Mouse (Mus musculus): ENCODE results near the gene Mtfmt. TPM values are rescaled to one million over a fixed set of nuclear protein-coding genes. Genes with fewer than 3 reads are reported as not detected.

The Mtfmt gene
- polyA plus RNA-seq, 1 experiment from 2014 or later, result 15.0 TPM

GRCm38 (mm10) chr9:65399934-65400333, 35.6 kb upstream of the Mtfmt start:
- H3K9me3 ChIP-seq (replicated peaks; ENCODE audit: control insufficient read depth, low read length), result no peaks in the 10 kb centered on the region
- H3K36me3 ChIP-seq (ENCODE audit: control insufficient read depth, insufficient read depth), result no peaks in the 10 kb centered on the region
- no peak overlapping the region for H3K9ac ChIP-seq (ENCODE audit: low read length)
- H3K27me3 ChIP-seq (ENCODE audit: control insufficient read depth, insufficient read depth, low read length), result no peaks in the 10 kb centered on the region
- no peak for ATAC-seq (replicated peaks; ENCODE audit: extremely low read depth, insufficient read depth, low FRiP score)
- H3K27ac ChIP-seq (ENCODE audit: low read length), result no peak overlapping the region
- 82% methylated on average over 6 of the region's 6 CpGs for WGBS
- peak overlapping the region; percentile 26; the same call in 1 of the 2 replicates for H3K4me3 ChIP-seq (ENCODE audit: low read length)
- H3K4me1 ChIP-seq (ENCODE audit: control insufficient read depth, insufficient read depth, low read length), result peaks cover 15% of the 10 kb centered on the region
- peak overlapping the region; percentile 12; the same call in 1 of the 2 replicates for H3K4me2 ChIP-seq (ENCODE audit: low read depth, low read length)

- Histone ChIP-seq H3K27ac (ENCODE audit: low read length) (peak overlapping the region; percentile 66), H3K36me3 (ENCODE audit: control insufficient read depth, insufficient read depth) (no peaks in the 10 kb centered on the region), H3K4me3 (ENCODE audit: low read length) (0 out of 2 replicates have a peak overlapping the region, but pooled peaks have one; percentile 33), H3K4me2 (ENCODE audit: low read depth, low read length) (peak overlapping the region; percentile 61), H3K9me3 (replicated peaks; ENCODE audit: control insufficient read depth, low read length) (no peaks in the 10 kb centered on the region), H3K9ac (ENCODE audit: low read length) (peak overlapping the region; percentile 61), H3K4me1 (ENCODE audit: control insufficient read depth, insufficient read depth, low read length) (peaks cover 7% of the 10 kb centered on the region), H3K27me3 (ENCODE audit: control insufficient read depth, insufficient read depth, low read length) (no peaks in the 10 kb centered on the region)
- WGBS, result 39% methylated on average over 15 of the region's 15 CpGs
- peak; percentile 74 for ATAC-seq (replicated peaks; ENCODE audit: extremely low read depth, insufficient read depth, low FRiP score)
Measured at GRCm38 (mm10) chr9:65404331-65405183, 31.0 kb upstream of the Mtfmt start.

GRCm38 (mm10) chr9:65405184-65405449, 30.5 kb upstream of the Mtfmt start:
- no peak for ATAC-seq (replicated peaks; ENCODE audit: extremely low read depth, insufficient read depth, low FRiP score)
- Histone ChIP-seq H3K27me3 (ENCODE audit: control insufficient read depth, insufficient read depth, low read length) (no peaks in the 10 kb centered on the region), H3K27ac (ENCODE audit: low read length) (no peak overlapping the region), H3K4me1 (ENCODE audit: control insufficient read depth, insufficient read depth, low read length) (peaks cover 7% of the 10 kb centered on the region), H3K4me2 (ENCODE audit: low read depth, low read length) (no peak overlapping the region), H3K9ac (ENCODE audit: low read length) (no peak overlapping the region), H3K9me3 (replicated peaks; ENCODE audit: control insufficient read depth, low read length) (no peaks in the 10 kb centered on the region), H3K36me3 (ENCODE audit: control insufficient read depth, insufficient read depth) (no peaks in the 10 kb centered on the region), H3K4me3 (ENCODE audit: low read length) (no peak overlapping the region)
- WGBS, result 77% methylated on average over 2 of the region's 2 CpGs

- no peak for ATAC-seq (replicated peaks; ENCODE audit: extremely low read depth, insufficient read depth, low FRiP score)
- Histone ChIP-seq H3K36me3 (ENCODE audit: control insufficient read depth, insufficient read depth) (no peaks in the 10 kb centered on the region), H3K9ac (ENCODE audit: low read length) (no peak overlapping the region), H3K9me3 (replicated peaks; ENCODE audit: control insufficient read depth, low read length) (no peaks in the 10 kb centered on the region), H3K4me2 (ENCODE audit: low read depth, low read length) (no peak overlapping the region), H3K27me3 (ENCODE audit: control insufficient read depth, insufficient read depth, low read length) (no peaks in the 10 kb centered on the region), H3K27ac (ENCODE audit: low read length) (no peak overlapping the region), H3K4me3 (ENCODE audit: low read length) (no peak overlapping the region), H3K4me1 (ENCODE audit: control insufficient read depth, insufficient read depth, low read length) (peaks cover 7% of the 10 kb centered on the region)
- 78% methylated on average over 5 of the region's 5 CpGs for WGBS
Measured at GRCm38 (mm10) chr9:65407327-65407726, 28.3 kb upstream of the Mtfmt start.

GRCm38 (mm10) chr9:65407861-65408260, 27.7 kb upstream of the Mtfmt start:
- no peak for ATAC-seq (replicated peaks; ENCODE audit: extremely low read depth, insufficient read depth, low FRiP score)
- Histone ChIP-seq H3K4me1 (ENCODE audit: control insufficient read depth, insufficient read depth, low read length) (peaks cover 7% of the 10 kb centered on the region), H3K9ac (ENCODE audit: low read length) (no peak overlapping the region), H3K36me3 (ENCODE audit: control insufficient read depth, insufficient read depth) (no peaks in the 10 kb centered on the region), H3K27me3 (ENCODE audit: control insufficient read depth, insufficient read depth, low read length) (no peaks in the 10 kb centered on the region), H3K4me3 (ENCODE audit: low read length) (no peak overlapping the region), H3K4me2 (ENCODE audit: low read depth, low read length) (no peak overlapping the region), H3K9me3 (replicated peaks; ENCODE audit: control insufficient read depth, low read length) (no peaks in the 10 kb centered on the region), H3K27ac (ENCODE audit: low read length) (no peak overlapping the region)
- 69% methylated on average over 3 of the region's 3 CpGs for WGBS

- no peak overlapping the region for H3K9ac ChIP-seq (ENCODE audit: low read length)
- WGBS, result 57% methylated on average over 5 of the region's 5 CpGs
- H3K4me2 ChIP-seq (ENCODE audit: low read depth, low read length), result no peak overlapping the region
- H3K9me3 ChIP-seq (replicated peaks; ENCODE audit: control insufficient read depth, low read length), result no peaks in the 10 kb centered on the region
- no peak for ATAC-seq (replicated peaks; ENCODE audit: extremely low read depth, insufficient read depth, low FRiP score)
- H3K27me3 ChIP-seq (ENCODE audit: control insufficient read depth, insufficient read depth, low read length), result no peaks in the 10 kb centered on the region
- H3K4me1 ChIP-seq (ENCODE audit: control insufficient read depth, insufficient read depth, low read length), result peaks cover 7% of the 10 kb centered on the region
- H3K4me3 ChIP-seq (ENCODE audit: low read length), result no peak overlapping the region
- H3K27ac ChIP-seq (ENCODE audit: low read length), result no peak overlapping the region
- no peaks in the 10 kb centered on the region for H3K36me3 ChIP-seq (ENCODE audit: control insufficient read depth, insufficient read depth)
Measured at GRCm38 (mm10) chr9:65408871-65409295, 26.7 kb upstream of the Mtfmt start.

- Histone ChIP-seq H3K36me3 (ENCODE audit: control insufficient read depth, insufficient read depth) (no peaks in the 10 kb centered on the region), H3K4me2 (ENCODE audit: low read depth, low read length) (no peak overlapping the region), H3K27me3 (ENCODE audit: control insufficient read depth, insufficient read depth, low read length) (no peaks in the 10 kb centered on the region), H3K9me3 (replicated peaks; ENCODE audit: control insufficient read depth, low read length) (no peaks in the 10 kb centered on the region), H3K27ac (ENCODE audit: low read length) (no peak overlapping the region), H3K4me1 (ENCODE audit: control insufficient read depth, insufficient read depth, low read length) (no peaks in the 10 kb centered on the region), H3K9ac (ENCODE audit: low read length) (no peak overlapping the region), H3K4me3 (ENCODE audit: low read length) (no peak overlapping the region)
- no peak for ATAC-seq (replicated peaks; ENCODE audit: extremely low read depth, insufficient read depth, low FRiP score)
- WGBS, result 86% methylated on average over 8 of the region's 8 CpGs
Measured at GRCm38 (mm10) chr9:65410378-65410777, 25.2 kb upstream of the Mtfmt start.

GRCm38 (mm10) chr9:65411326-65411725, 24.3 kb upstream of the Mtfmt start:
- Histone ChIP-seq H3K27me3 (ENCODE audit: control insufficient read depth, insufficient read depth, low read length) (no peaks in the 10 kb centered on the region), H3K9ac (ENCODE audit: low read length) (no peak overlapping the region), H3K36me3 (ENCODE audit: control insufficient read depth, insufficient read depth) (no peaks in the 10 kb centered on the region), H3K4me3 (ENCODE audit: low read length) (no peak overlapping the region), H3K9me3 (replicated peaks; ENCODE audit: control insufficient read depth, low read length) (no peaks in the 10 kb centered on the region), H3K4me1 (ENCODE audit: control insufficient read depth, insufficient read depth, low read length) (no peaks in the 10 kb centered on the region), H3K27ac (ENCODE audit: low read length) (no peak overlapping the region), H3K4me2 (ENCODE audit: low read depth, low read length) (no peak overlapping the region)
- 52% methylated on average over 3 of the region's 3 CpGs for WGBS
- no peak for ATAC-seq (replicated peaks; ENCODE audit: extremely low read depth, insufficient read depth, low FRiP score)

- H3K9ac ChIP-seq (ENCODE audit: low read length), result no peak overlapping the region
- WGBS, result 34% methylated on average over 3 of the region's 3 CpGs
- no peak for ATAC-seq (replicated peaks; ENCODE audit: extremely low read depth, insufficient read depth, low FRiP score)
Measured at GRCm38 (mm10) chr9:65417738-65418137, 17.8 kb upstream of the Mtfmt start.

More at GRCm38 (mm10) chr9:65417738-65418137, 17.8 kb upstream of the Mtfmt start:
- H3K27ac ChIP-seq (ENCODE audit: low read length), result no peak overlapping the region
- no peaks in the 10 kb centered on the region for H3K27me3 ChIP-seq (ENCODE audit: control insufficient read depth, insufficient read depth, low read length)
- no peak overlapping the region for H3K4me3 ChIP-seq (ENCODE audit: low read length)
- no peaks in the 10 kb centered on the region for H3K36me3 ChIP-seq (ENCODE audit: control insufficient read depth, insufficient read depth)
- no peak overlapping the region for H3K4me2 ChIP-seq (ENCODE audit: low read depth, low read length)
- H3K9me3 ChIP-seq (replicated peaks; ENCODE audit: control insufficient read depth, low read length), result no peaks in the 10 kb centered on the region
- no peaks in the 10 kb centered on the region for H3K4me1 ChIP-seq (ENCODE audit: control insufficient read depth, insufficient read depth, low read length)
